7 mouse cellular contexts compared by ENCODE assay signal in the genomic region with DNA sequence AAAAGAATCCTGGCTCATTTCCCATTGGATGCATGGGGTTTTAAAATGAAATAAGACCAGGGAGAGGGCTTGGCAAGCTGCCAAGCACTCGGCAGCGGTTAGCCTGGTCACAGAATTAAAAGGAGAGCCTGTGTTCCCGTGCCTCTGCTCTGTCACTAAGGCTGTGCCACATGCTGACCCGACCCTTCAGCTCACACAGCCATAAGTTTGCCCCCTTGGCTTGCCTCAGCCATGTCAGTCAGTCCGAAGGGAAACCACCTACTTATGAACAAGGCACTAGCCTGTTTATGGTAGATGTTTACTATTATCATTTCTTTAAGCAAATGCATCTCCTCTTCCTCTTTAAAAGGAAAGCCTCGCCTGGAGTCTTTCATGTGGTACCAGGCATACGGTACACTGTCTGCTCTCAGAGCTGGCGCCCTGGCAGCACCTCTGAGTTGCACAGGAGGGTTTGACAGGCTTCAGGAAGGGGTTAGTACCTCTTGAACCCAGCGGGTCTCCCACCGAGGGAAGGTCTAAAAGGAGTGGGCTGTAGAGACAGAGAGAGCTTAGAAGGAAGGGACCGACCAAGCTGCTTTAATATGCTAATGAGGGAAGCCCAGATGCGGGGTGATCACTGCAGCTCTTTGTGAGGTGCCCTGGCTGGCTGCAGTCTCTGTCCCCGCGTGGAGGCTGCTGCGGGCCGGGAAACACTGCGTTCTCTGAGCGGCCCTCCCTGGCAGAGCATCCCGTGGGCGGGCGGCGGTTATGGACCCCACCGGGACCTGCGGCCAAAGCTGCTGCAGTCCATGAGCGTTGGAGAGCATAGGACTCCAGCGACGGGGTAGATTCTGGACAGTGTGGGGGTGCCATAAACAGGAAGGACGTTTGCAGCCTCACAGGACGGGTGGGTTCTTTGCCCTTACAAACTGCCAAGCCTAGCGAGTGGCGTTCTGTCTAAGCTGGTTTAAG. TPM values are rescaled to one million over a fixed set of nuclear protein-coding genes. Genes with fewer than 3 reads are reported as not detected.
DNase-seq lines count a peak whose midpoint lies in the region; ATAC-seq lines count a peak whose summit lies in the region.

No protein-coding gene starts in this region.

- peak overlapping the region; percentile 73 for H3K27ac ChIP-seq in embryonic facial prominence, embryonic 13.5 days
- H3K27ac ChIP-seq in midbrain, embryonic 12.5 days (replicated peaks) = peak overlapping the region; percentile 72

- H3K4me3 ChIP-seq in embryonic facial prominence, embryonic 13.5 days = peak overlapping the region; percentile 43
- peak overlapping the region; percentile 48 for H3K4me3 ChIP-seq in midbrain, embryonic 12.5 days

- no peaks in the 10 kb centered on the region for H3K27me3 ChIP-seq in embryonic facial prominence, embryonic 13.5 days
- H3K27me3 ChIP-seq in midbrain, embryonic 12.5 days = no peaks in the 10 kb centered on the region

- H3K9ac ChIP-seq in embryonic facial prominence, embryonic 13.5 days = peak overlapping the region; percentile 73
- H3K9ac ChIP-seq in midbrain, embryonic 12.5 days (replicated peaks) = peak overlapping the region; percentile 68

- ATAC-seq in embryonic facial prominence, embryonic 13.5 days (ENCODE audit: insufficient number of reproducible peaks, insufficient read depth, low FRiP score, low TSS enrichment, low read depth) = peak; percentile 79
- ATAC-seq in midbrain, embryonic 12.5 days (ENCODE audit: low FRiP score, low read depth) = peak; percentile 90

- no peaks in the 10 kb centered on the region for H3K9me3 ChIP-seq in embryonic facial prominence, embryonic 13.5 days
- no peaks in the 10 kb centered on the region for H3K9me3 ChIP-seq in midbrain, embryonic 12.5 days

- 2% methylated on average over 31 of the region's 31 CpGs for WGBS in embryonic facial prominence, embryonic 13.5 days
- 1% methylated on average over 31 of the region's 31 CpGs for WGBS in midbrain, embryonic 12.5 days

- DNase-seq in ES-CJ7 (ENCODE audit: low read depth, low spot score) = peak; percentile 38
- peak; percentile 23 for DNase-seq in ZHBTc4 (ENCODE audit: low read depth, low spot score)
- peak; percentile 17 for DNase-seq in heart, postnatal 4 days
- DNase-seq in layer of hippocampus, postnatal 25 days (ENCODE audit: extremely low spot score in 1 of 2, low spot score in 1 of 2) = peak; percentile 32 to 40
- DNase-seq in testis, postnatal 14 days (ENCODE audit: low spot score) = peak; percentile 5

- H3K4me2 ChIP-seq in embryonic facial prominence, embryonic 13.5 days = peak overlapping the region; percentile 81
- peak overlapping the region; percentile 79 for H3K4me2 ChIP-seq in midbrain, embryonic 12.5 days (replicated peaks)

- H3K4me1 ChIP-seq in embryonic facial prominence, embryonic 13.5 days = peaks cover 18% of the 10 kb centered on the region
- peaks cover 24% of the 10 kb centered on the region for H3K4me1 ChIP-seq in midbrain, embryonic 12.5 days

- H3K36me3 ChIP-seq in embryonic facial prominence, embryonic 13.5 days = no peaks in the 10 kb centered on the region
- no peaks in the 10 kb centered on the region for H3K36me3 ChIP-seq in midbrain, embryonic 12.5 days

RNA-seq across cellular contexts. Expression of a gene that starts 14.0 kb away (rescaled TPM):
- 4.3 and 4.8 TPM in 2 replicates for polyA plus RNA-seq in embryonic facial prominence, embryonic 13.5 days (2015; fragmentation: Nextera tagmentation; extraction: Ambion mirVana)
- 1 to 10 TPM; 1.5 to 1.8 TPM for total RNA-seq in heart, postnatal 4 days (2021)
- total RNA-seq in layer of hippocampus, postnatal 25 days (2021) = 10 to 100 TPM; 32.6 to 34.5 TPM
- 24.8 and 30.3 TPM in 2 replicates for polyA plus RNA-seq in midbrain, embryonic 12.5 days (2016; fragmentation: Nextera tagmentation; extraction: Ambion mirVana)

Comparison
In these comparisons a context has a peak if more than half of its experiments do, and no peak if none do; other contexts are left out.
1. Peak in every context shown above with its lines: DNase-seq, ATAC-seq, H3K4me3 ChIP-seq and H3K27ac ChIP-seq.
2. RNA of a gene that starts 14.0 kb away (total RNA-seq): 32.6 to 34.5 TPM in layer of hippocampus, postnatal 25 days; 1.5 to 1.8 TPM in heart, postnatal 4 days; every median in the first group is over 10 times any median in the second.